Mouse (Mus musculus): ENCODE results near the gene Wfdc3. TPM values are rescaled to one million over a fixed set of nuclear protein-coding genes. Genes with fewer than 3 reads are reported as not detected.

Gene Wfdc3
- polyA plus RNA-seq, 1 experiment from 2014 or later, result 1.0 TPM

DNA sequence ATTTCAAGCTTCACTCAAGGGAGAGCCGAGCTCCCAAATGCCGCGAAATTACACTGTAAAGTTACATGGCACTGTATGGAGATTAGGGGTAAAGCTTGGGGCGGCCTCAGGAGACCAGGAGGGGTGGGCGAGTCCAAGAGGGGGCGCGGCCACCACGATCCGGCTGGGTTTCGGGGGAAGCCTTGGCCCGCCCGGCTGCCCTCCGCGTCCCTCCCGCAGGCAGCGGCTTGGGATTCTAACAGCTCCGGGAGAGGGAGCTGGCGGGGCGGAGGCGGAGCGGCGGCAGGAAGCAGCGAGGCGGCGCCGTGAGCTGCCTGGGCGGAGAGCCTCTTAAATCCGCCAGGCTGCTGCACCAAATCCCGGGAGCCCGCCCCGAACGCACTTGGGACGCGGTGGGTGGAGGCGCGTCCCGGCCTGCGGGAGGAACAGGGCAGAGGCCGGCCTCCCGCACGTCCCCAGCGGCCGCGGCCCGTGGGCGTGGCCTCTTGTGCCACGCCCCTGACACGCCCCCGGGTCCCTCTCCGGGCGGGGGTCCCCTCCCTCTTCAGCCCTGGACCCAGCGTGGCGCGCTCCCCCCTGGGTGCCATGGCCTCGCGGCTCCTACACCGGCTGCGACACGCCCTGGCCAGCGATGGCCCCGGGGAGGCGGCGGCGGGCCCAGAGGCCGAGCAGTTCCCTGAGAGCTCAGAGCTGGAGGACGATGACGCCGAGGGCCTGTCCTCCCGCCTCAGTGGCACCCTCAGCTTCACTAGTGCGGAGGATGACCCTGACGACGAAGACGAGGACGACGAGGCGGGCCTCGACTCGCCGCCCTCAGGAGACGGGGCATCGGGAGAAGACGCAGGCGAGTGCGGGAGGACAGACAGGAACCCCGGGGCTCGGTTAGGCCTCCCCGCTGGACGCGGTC lies 40.0 kb upstream of the Wfdc3 start, which contains the start of gene Snx21:
Snx21 (plus strand) TSS at position 343 of the 907 bp plus-strand sequence.
- H3K27me3 ChIP-seq, result peaks cover 43% of the 10 kb centered on the region
- DNase-seq (peak; percentile 75), ATAC-seq (ENCODE audit: low read depth) (peak; percentile 87)
- under 1% methylated on average over 88 of the region's 89 CpGs for WGBS (ENCODE audit: insufficient replicate concordance)
- H3K9me3 ChIP-seq (replicated peaks), result no peaks in the 10 kb centered on the region
- H3K4me1 ChIP-seq (replicated peaks), result peaks cover 65% of the 10 kb centered on the region
- peak within 1 kb of the TSS; percentile 70 for H3K4me3 ChIP-seq (replicated peaks)
- H3K4me2 ChIP-seq, result peak within 1 kb of the TSS; percentile 99
- H3K36me3 ChIP-seq, result peaks cover 17% of the 10 kb centered on the region
- H3K9ac ChIP-seq, result peak within 1 kb of the TSS; percentile 82
- peak within 1 kb of the TSS; percentile 76 for H3K27ac ChIP-seq

GRCm38 (mm10) chr2:164784869-164785420 lies 39.2 kb upstream of the Wfdc3 start:
- H3K4me3 ChIP-seq (replicated peaks), result peak overlapping the region; percentile 70
- no peak for DNase-seq
- peak overlapping the region; percentile 76 for H3K27ac ChIP-seq
- no peak for ATAC-seq (ENCODE audit: low read depth)
- peaks cover 49% of the 10 kb centered on the region for H3K27me3 ChIP-seq
- H3K9me3 ChIP-seq (replicated peaks), result no peaks in the 10 kb centered on the region
- 6% methylated on average over 7 of the region's 7 CpGs for WGBS (ENCODE audit: insufficient replicate concordance)
- H3K4me1 ChIP-seq (replicated peaks), result peaks cover 57% of the 10 kb centered on the region
- H3K36me3 ChIP-seq, result peaks cover 10% of the 10 kb centered on the region
- H3K4me2 ChIP-seq, result peak overlapping the region; percentile 99
- peak overlapping the region; percentile 82 for H3K9ac ChIP-seq

GRCm38 (mm10) chr2:164783926-164784581 lies 38.3 kb upstream of the Wfdc3 start:
- 66% methylated on average over 7 of the region's 7 CpGs for WGBS (ENCODE audit: insufficient replicate concordance)
- Histone ChIP-seq H3K4me3 (replicated peaks) (no peak overlapping the region), H3K27ac (no peak overlapping the region), H3K36me3 (peaks cover 5% of the 10 kb centered on the region; the same call in 1 of the 2 replicates), H3K27me3 (peaks cover 58% of the 10 kb centered on the region), H3K4me2 (no peak overlapping the region), H3K9ac (no peak overlapping the region), H3K9me3 (replicated peaks) (no peaks in the 10 kb centered on the region), H3K4me1 (replicated peaks) (peaks cover 55% of the 10 kb centered on the region)
- ATAC-seq (ENCODE audit: low read depth), result no peak
- DNase-seq, result no peak

DNA sequence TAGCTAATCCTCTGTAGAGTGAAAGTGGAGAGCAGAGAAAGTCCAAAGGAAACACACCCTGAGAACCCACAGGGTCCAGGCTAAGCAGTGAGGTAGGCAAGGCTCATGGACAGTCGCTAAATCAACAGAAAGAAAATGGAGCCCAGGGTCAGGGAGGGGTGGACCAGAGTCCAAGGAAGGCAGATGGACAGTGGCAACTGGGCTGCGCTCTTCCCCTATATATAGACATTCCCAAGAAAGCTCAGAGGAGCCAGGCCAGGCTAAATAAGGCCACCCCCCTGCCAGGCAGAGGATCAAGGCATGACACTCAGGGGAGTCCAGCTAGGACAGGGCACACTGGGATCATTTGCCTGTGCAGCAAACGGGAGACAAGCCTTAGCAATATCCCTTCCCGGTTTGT lies 36.1 kb upstream of the Wfdc3 start:
- no peaks in the 10 kb centered on the region for H3K36me3 ChIP-seq
- ATAC-seq (ENCODE audit: low read depth) (no peak), DNase-seq (no peak)
- H3K4me1 ChIP-seq (replicated peaks), result peaks cover 35% of the 10 kb centered on the region
- peaks cover 76% of the 10 kb centered on the region for H3K27me3 ChIP-seq
- H3K9ac ChIP-seq, result no peak overlapping the region
- H3K4me3 ChIP-seq (replicated peaks), result no peak overlapping the region
- H3K9me3 ChIP-seq (replicated peaks), result no peaks in the 10 kb centered on the region
- no peak overlapping the region for H3K27ac ChIP-seq
- WGBS (ENCODE audit: insufficient replicate concordance), result 61% methylated on average over 4 of the region's 4 CpGs
- no peak overlapping the region for H3K4me2 ChIP-seq

GRCm38 (mm10) chr2:164779481-164780086 lies 33.9 kb upstream of the Wfdc3 start, which contains the start of gene Tnnc2:
TSS of gene Tnnc2 (minus strand) at chr2:164779967.
- Histone ChIP-seq H3K27ac (no peak within 1 kb of the TSS), H3K4me3 (replicated peaks) (no peak within 1 kb of the TSS), H3K9me3 (replicated peaks) (no peaks in the 10 kb centered on the region), H3K9ac (no peak within 1 kb of the TSS), H3K4me1 (replicated peaks) (peaks cover 16% of the 10 kb centered on the region), H3K4me2 (no peak within 1 kb of the TSS), H3K27me3 (peaks cover 63% of the 10 kb centered on the region), H3K36me3 (no peaks in the 10 kb centered on the region)
- DNase-seq (no peak), ATAC-seq (ENCODE audit: low read depth) (no peak)
- WGBS (ENCODE audit: insufficient replicate concordance), result 65% methylated on average over 8 of the region's 8 CpGs

GRCm38 (mm10) chr2:164778809-164779208 lies 33.1 kb upstream of the Wfdc3 start:
- Histone ChIP-seq H3K4me1 (replicated peaks) (peaks cover 19% of the 10 kb centered on the region), H3K36me3 (no peaks in the 10 kb centered on the region), H3K4me3 (replicated peaks) (no peak overlapping the region), H3K27ac (no peak overlapping the region), H3K27me3 (peaks cover 56% of the 10 kb centered on the region), H3K9ac (no peak overlapping the region), H3K4me2 (no peak overlapping the region), H3K9me3 (replicated peaks) (no peaks in the 10 kb centered on the region)
- DNase-seq (no peak), ATAC-seq (ENCODE audit: low read depth) (no peak)
- WGBS (ENCODE audit: insufficient replicate concordance), result 74% methylated on average over 7 of the region's 7 CpGs

DNA sequence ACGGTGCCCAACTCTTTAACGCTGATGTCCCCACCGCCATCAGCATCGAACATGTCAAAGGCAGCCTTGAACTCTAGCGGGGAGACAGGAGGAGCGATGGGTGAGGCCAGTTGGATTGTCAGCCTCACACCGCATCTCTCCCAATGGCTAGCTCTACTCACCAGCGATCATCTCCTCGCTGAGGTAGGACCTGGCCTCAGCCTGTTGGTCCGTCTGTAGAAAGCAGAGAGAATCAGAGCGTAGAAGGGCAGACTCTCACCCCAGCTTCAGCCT lies 32.2 kb upstream of the Wfdc3 start:
- no peak overlapping the region for H3K4me2 ChIP-seq
- no peak for ATAC-seq (ENCODE audit: low read depth)
- peaks cover 5% of the 10 kb centered on the region for H3K36me3 ChIP-seq
- no peaks in the 10 kb centered on the region for H3K9me3 ChIP-seq (replicated peaks)
- H3K4me3 ChIP-seq (replicated peaks), result no peak overlapping the region
- no peak overlapping the region for H3K9ac ChIP-seq
- H3K4me1 ChIP-seq (replicated peaks), result peaks cover 27% of the 10 kb centered on the region
- peaks cover 54% of the 10 kb centered on the region for H3K27me3 ChIP-seq
- no peak for DNase-seq
- no peak overlapping the region for H3K27ac ChIP-seq
- WGBS (ENCODE audit: insufficient replicate concordance), result 83% methylated on average over 11 of the region's 11 CpGs

DNA sequence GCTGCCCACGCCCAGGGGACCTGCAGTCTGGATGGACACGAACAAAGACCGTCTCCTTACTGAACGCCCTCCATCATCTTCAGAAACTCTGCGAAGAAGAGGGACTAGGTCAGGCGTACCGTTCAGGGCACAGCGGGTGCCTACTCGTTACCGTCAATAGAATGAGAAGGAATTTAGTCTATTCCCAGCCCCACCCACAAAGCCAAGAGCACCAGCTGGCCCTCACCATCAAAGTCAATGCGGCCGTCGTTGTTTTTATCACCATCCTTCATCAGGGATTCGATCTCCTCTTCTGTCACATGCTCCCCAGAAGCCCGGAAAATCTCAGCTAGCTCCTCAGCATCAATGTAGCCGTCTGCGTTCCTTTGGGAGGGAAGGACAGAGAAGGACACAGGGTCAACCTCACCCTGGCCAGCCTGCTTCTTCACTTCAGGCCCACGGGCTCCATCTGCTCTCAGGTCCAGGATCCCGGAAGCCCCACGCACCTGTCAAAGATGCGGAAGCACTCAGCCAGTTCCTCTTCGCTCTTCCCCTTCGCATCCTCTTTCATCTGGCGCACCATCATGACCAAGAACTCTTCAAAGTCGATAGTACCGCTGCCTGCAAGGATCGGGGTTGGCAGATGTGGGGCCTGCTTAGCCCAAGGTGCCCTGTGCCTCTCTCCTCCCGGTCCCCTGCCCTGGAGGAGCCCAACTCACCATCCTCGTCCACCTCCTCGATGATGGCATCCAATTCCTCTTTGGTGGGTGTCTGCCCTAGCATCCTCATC lies 31.7 kb upstream of the Wfdc3 start:
- 71% methylated on average over 30 of the region's 30 CpGs for WGBS (ENCODE audit: insufficient replicate concordance)
- DNase-seq, result no peak
- ATAC-seq (ENCODE audit: low read depth), result no peak

DNA sequence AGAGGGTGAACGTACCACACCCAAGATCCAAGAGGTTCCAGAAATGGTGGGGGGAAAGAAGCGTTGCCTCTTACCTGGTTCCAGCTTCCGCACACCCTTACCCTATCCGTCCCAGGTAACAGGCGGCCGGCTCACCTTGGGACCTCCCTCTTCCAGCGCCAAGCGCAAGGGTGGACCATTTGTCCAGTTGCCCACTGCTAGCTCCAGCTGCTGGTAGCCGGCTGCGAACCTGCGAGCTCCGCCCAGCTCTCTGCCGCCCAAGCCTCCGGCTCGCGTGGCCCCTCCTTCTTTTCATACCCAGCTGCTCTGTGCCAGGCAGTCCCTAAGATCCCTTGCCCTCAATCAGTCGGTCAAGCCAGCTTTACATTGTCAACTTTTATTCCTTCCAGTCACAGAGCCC lies 31.1 kb upstream of the Wfdc3 start:
- Histone ChIP-seq H3K4me1 (replicated peaks) (peaks cover 36% of the 10 kb centered on the region), H3K9ac (no peak overlapping the region), H3K36me3 (peaks cover 16% of the 10 kb centered on the region), H3K4me2 (no peak overlapping the region), H3K27ac (no peak overlapping the region), H3K27me3 (peaks cover 51% of the 10 kb centered on the region), H3K9me3 (replicated peaks) (no peaks in the 10 kb centered on the region), H3K4me3 (replicated peaks) (no peak overlapping the region)
- DNase-seq (no peak), ATAC-seq (ENCODE audit: low read depth) (no peak)
- 52% methylated on average over 17 of the region's 17 CpGs for WGBS (ENCODE audit: insufficient replicate concordance)

More for the DNA sequence above, 31.7 kb upstream of the Wfdc3 start:
- Histone ChIP-seq H3K4me3 (replicated peaks) (no peak overlapping the region), H3K4me1 (replicated peaks) (peaks cover 32% of the 10 kb centered on the region), H3K27ac (no peak overlapping the region), H3K27me3 (peaks cover 54% of the 10 kb centered on the region), H3K9me3 (replicated peaks) (no peaks in the 10 kb centered on the region), H3K9ac (no peak overlapping the region), H3K36me3 (peaks cover 10% of the 10 kb centered on the region), H3K4me2 (no peak overlapping the region)

DNA sequence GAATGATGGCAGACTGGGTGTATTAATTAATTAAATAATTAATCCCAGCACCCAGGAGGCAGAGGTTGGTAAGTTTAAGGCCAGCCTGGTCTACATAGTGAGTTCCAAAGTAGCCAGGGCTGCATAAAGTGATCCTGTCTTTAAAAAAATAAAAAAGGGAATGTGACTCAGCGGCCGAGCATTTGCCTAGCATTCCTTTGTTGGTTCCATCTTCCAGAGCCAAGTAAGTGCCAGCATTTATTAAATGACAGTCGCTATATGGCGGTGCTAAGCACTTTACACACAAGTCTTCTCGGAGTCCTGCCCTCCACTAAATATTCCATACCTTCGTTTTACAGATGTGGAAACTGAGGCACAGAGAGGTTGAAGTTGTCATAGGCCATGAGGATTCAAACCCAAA lies 30.4 kb upstream of the Wfdc3 start:
- Histone ChIP-seq H3K9ac (no peak overlapping the region), H3K9me3 (replicated peaks) (no peaks in the 10 kb centered on the region), H3K27me3 (peaks cover 46% of the 10 kb centered on the region), H3K4me2 (no peak overlapping the region), H3K36me3 (peaks cover 23% of the 10 kb centered on the region), H3K4me1 (replicated peaks) (peaks cover 39% of the 10 kb centered on the region), H3K4me3 (replicated peaks) (no peak overlapping the region), H3K27ac (no peak overlapping the region; the same call in 1 of the 2 replicates)
- 80% methylated on average over 6 of the region's 6 CpGs for WGBS (ENCODE audit: insufficient replicate concordance)
- no peak for ATAC-seq (ENCODE audit: low read depth)
- DNase-seq, result no peak

Measured in liver, embryonic 13.5 days (tissue).